Mouse (Mus musculus): Measurements from ENCODE around the gene Opn4. TPM values are rescaled to one million over a fixed set of nuclear protein-coding genes. Genes with fewer than 3 reads are reported as not detected.

Opn4 gene
- not detected for polyA plus RNA-seq (2012; fragmentation: generic; extraction: Trizol)

DNA sequence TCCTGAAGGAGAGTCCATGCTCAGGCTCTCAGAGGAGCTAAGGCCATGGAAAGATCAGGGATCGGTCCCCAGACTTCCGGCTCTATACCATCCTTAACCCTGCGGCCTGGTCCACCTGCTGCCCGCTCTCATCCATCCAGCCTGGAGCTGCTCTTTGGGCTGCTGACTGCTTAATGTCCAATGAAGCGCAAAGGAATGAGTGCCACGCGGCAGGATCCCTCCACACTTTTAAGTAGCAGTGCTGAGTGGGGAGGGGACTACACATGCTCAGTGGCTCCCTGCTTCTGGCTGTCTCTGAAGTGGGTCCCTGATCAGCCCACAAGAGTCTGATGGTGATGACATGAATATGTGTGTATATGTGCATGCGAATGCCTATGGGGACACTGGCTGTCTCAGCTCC lies at the start of gene Opn4:
Gene Opn4, minus strand, starts transcription at position 202 of the 400 bp plus-strand sequence.

DNA sequence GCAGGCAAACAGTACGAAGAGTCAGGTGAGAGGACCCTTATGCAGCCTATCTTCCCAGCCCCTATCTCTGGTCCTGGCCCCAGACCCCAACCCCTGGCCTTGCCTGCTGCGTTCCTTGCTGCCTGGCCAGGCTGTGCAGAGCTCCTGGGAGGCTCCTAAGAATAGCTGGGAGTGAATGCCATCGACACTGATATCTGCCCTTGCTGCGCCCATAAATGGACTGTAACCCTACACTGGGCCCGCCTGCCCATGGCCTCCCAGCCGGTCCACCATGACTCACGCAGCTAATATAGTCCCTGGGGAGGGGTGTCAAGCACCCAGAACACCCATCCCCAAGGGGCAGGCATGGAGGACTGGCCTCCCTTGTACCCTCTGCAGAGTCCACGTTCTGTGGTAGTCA lies 11.4 kb downstream of the Opn4 start, which contains the start of gene Ldb3:
Gene Ldb3, minus strand, starts transcription at position 185 of the 400 bp plus-strand sequence.

Other genes starting within 250 kb of the Opn4 start
- 1 to 10 TPM in 1 of 2 experiments, not detected in 1; 1.2 TPM for gene Fam25c, start 244.7 kb downstream of the Opn4 start, polyA plus RNA-seq (2012; fragmentation: generic; extraction: Trizol)
- 10 to 100 TPM in 1 of 2 experiments, 1 to 10 TPM in 1; 1.6 to 16.1 TPM for gene Sncg, start 225.4 kb downstream of the Opn4 start, polyA plus RNA-seq (2012; fragmentation: generic; extraction: Trizol)
- gene Mmrn2, start 224.7 kb downstream of the Opn4 start, polyA plus RNA-seq (2012; fragmentation: generic; extraction: Trizol): under 1 TPM; 0.05 to 0.81 TPM
- 1 to 10 TPM in 1 of 2 experiments, under 1 TPM in 1; 0.44 to 6.5 TPM for gene Bmpr1a, start 96.8 kb downstream of the Opn4 start, polyA plus RNA-seq (2012; fragmentation: generic; extraction: Trizol)
- not detected for gene 9230112D13Rik, start 77.3 kb downstream of the Opn4 start, polyA plus RNA-seq (2012; fragmentation: generic; extraction: Trizol)
- gene Ldb3, start 11.5 kb downstream of the Opn4 start, polyA plus RNA-seq (2012; fragmentation: generic; extraction: Trizol): 1 to 10 TPM; 1.1 to 7.4 TPM
- 1 to 10 TPM in 1 of 2 experiments, under 1 TPM in 1; 0.55 to 4.4 TPM for gene Wapl, start 73.8 kb upstream of the Opn4 start, polyA plus RNA-seq (2012; fragmentation: generic; extraction: Trizol)
- under 1 TPM in 1 of 2 experiments, not detected in 1; 0.02 TPM for gene Grid1, start 220.0 kb upstream of the Opn4 start, polyA plus RNA-seq (2012; fragmentation: generic; extraction: Trizol)